Mouse (Mus musculus) kidney, postnatal 14 days (tissue): ENCODE measurements at regions not wholly inside any gene's neighbourhood (a gene's known extent, or its start where the extent isn't known, plus 50 kb on each side); places are given as distances from the start of the nearest gene placed in this dataset.

ENCODE experiments used
- DNase-seq: peaks from one replicate; pipeline ENCODE4 v3.0.0; 2022; ENCODE audit warnings: mixed read lengths

DNA sequence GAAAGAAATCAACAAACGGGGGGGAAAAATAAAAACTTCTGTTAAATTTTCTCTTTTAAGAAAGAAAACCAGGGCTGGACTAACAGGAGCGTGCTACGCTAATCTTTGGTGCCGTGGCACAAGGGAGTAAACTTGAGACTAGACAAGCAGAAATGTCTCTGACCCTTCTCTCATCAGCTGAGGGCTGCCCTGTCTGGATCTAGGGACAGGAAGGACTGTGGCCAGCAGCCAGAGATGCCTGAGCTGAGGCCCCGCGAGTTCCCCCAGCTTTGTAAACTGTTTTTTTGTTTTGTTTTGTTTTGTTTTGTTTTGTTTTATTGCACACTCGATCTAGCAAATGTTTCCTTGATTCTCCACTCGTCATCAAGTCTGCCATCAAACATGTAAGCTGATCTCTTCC lies 239.4 kb upstream of the Lrig3 start:
- DNase-seq, result peak; percentile 24

DNA sequence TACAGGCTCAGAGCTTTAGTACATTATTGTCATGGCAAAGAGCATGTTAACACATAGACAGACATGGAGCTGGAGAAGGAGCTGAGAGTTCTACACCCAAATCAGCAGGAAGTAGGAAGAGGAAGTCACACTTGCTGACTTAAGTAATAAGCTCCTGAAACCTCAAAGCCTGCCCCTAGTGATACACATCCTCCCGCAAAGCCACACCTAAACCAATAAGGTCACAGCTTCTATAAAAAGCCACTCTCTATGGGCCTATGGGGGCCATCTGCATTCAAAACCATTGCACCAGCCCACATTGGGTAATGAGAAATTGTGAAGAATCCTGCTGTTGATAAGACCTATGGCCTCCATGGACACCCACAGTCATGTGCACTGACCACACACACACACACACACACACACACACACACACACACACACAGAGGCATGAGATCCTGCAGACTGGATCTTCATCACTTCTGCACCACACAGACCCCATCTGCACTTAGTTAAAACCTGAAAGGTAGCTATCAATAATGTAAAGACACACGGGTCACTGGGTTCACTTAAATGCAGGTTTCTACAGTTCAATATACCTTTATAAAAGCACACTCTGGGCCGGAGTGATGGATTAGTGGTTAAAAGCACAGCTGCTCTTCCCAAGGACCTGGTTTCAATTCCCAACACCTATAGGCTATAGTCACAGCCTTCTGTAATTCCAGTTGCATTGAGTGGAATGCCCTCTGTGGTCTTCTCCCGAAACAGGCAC lies 230.0 kb upstream of the Lrig3 start:
- no peak for DNase-seq

DNA sequence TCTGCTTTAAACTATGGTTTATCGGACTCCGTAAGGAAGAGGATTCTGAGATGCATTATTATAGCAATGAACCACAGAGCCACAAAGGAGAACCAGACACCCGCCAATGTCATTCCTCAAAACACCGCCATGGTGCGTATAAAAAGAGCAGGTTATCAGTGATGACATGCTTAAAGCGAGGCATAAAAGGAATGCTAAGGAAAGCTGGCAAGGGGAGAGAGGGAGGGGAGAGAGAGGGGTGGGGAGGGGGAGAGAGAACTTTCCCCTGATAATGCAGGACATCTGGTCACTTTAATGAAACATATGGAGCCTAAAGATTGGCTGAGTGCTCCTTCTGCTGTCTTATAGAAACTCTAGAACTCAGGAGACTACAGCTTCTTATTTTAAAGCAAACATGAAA lies 222.8 kb upstream of the Lrig3 start:
- DNase-seq, result no peak

DNA sequence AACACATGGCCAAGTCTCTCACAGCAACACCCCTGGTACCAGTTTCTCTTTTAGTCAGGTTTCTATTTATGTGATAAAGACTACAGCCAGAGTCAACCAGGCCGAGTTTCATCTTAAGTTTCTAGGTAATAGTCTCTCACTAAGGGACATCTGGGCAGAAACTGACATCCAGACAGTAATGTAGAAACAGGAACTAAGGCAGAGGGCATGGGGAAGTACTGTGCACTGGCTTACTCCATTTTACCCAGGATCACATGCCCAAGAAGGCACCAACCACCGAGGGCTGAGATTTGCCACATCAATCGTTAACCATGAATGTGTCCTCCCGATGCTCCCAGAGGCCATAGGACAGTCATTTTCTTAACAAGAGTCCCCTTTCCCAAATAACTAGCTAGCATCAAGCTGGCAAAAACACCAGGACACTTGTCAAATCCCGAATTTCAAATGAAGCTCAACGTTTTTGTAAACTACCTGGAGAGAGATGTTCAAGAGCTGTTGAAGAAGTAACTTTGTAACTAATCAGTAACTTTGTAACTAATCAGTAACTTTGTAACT lies 216.9 kb upstream of the Lrig3 start:
- no peak for DNase-seq

DNA sequence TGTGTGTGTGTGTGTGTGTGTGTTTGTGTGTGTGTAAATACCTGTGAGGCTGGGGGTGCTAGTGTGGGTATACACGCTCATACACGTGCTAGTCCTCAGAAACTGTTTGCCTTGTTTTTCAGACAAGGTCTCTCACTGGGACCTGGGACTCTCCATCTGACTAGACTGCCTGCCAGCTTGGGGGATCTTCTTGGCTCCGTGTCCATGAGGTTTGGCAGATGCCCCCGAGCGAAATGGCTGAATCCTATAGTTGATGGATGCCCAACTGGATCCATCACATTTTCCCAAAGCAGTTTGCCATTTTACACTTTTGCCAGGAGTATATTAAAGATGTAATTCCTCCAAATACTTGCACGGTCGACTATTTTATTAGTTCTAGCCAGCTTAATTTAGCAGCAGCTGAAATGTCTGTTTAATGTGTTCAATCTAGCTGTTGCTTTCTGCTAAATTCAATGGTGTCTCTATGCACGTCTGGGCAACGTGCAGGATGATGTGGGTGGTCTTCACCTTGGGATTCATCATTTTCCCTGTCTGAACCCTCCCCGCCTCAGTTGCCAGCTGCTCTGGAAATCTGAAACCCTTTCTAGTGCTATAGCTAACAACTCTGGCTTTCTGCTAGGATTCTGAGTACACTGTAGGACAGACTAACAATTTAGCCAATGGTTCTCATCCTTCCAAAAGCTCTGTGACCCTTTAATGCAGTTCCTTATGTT lies 213.3 kb upstream of the Lrig3 start:
- DNase-seq, result no peak

DNA sequence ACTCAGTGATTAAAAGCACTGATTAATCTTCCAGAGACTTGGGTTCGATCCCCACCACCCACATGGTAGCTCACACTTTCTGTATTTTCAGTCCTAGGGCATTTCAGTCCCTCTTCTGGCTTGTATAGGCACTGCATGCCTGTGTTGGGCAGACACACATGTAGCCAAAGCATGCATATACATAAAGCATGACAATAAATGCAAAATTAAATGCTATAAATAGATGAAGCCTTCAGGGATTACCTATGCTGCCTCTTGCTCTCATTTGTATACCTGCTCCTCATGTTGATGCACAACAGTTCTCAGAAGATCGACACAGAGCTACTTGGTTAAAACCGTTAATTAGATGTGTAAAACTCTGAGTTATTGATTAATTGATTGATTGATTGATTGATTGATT lies 206.8 kb upstream of the Lrig3 start:
- no peak for DNase-seq

DNA sequence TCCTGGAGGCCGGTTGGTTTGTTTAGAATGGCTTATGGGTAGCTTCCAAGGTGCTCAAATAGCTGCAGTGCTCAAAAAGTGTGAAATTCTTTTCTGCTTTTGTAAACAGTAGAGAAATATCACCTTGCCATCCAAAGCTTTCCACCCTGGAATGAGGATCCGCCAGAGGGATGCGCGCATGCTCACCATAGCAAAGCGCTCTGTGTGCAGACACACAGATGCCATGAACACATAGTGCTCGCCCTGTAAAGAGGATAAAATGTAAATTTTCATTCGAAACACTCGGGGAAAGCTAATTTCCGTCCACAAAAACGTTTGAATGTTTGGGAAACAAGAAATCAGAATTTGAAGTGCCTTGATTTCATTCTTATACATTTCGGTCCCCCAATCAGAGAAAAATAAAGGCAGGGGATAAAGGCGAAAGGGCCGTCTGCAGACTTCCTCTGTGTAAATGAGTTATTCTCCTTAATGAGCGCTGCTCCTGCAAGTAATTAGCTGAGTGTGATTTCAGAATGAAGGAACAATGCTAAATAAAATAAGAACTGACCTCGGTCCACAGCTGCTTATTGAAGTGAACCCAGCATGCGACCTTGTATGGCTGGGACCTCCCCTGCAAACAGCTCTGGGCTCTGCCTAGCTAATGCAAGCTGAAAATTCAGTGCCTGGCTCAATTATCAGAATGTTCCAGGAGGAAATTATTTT lies 203.4 kb upstream of the Lrig3 start:
- no peak for DNase-seq

DNA sequence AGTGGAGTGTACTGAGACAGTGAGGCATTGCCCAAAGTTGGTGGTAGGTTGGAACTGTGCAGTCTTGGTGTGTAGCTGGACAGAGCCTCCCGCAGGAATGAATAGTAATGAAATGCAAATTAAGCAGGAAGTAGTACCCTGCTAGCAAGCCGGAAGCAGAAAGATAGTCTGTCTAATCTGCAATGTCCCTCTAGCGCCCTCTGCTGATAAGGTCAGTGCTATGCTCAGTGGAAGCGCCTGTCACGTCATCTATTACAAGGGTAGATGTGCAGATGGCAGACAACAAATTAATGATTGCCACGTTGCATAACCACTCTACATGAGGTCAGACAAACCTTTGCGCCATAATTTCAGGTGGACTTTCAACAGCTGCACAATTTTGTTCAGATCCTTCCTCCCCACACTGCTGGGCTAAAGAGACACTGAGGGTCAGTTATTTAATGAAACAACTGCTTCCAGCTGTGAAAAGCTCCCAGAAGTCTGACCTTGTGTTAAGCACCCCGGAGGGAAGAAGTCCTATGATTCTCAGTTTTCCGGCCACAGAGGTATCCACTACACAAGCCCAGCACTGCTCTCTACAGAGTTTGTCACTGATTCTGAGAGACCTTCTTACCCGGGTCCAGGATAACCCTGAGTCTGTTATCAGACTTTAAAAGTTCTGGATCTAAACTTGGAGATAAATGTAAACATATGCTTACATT lies 201.4 kb upstream of the Lrig3 start:
- peak; percentile 71 for DNase-seq

DNA sequence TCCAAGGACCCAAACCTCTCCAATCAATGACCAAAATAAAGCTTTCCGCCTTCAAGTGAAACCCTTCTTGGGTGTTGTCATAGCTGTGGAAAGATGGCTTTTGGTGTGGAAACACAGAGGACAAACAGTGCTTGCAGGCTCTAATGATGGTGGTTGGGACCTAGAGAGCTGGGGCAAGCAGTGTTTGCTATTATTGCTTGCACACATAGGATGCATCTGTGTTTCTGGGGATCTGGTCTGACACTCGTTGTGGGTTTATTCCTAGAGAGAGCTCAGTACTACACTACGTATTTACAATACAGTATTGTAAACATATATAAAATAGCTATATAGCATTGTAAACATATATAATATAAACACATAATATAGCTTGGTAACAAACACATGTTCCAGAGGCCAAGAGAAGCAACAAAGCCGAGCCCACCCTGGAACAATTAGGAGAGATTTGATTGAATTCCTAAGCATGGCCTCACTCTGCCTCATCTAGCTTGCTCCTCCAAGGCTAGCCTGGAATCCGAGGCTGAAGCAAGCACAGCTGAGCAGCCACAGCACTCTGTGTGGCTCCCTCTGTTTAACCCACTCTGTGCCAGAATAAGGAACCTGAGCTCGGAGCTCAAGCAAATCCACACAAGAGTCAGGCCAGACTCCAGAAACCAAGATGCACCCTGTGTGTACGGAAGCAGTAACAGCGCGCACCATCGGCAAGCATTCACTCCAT lies 200.7 kb upstream of the Lrig3 start:
- no peak for DNase-seq

DNA sequence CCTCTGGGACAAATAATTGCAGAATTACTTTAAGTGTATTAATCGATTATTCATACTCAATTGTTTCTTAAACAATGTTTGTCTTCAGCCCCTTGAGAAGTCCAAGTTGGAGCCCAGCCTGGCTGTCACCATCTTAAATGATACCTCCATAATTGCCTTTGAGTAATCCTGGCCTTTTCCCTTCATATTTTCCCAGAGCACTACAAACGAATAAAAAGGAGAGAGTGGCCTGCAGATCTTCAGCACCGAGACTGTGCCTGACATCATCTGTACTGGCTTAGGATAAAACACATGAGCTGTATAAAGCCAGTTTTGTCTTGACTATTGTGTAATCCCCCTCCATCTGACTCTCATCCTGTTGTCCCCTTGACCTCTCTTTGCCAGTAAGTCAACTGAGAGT lies 197.7 kb upstream of the Lrig3 start:
- no peak for DNase-seq

DNA sequence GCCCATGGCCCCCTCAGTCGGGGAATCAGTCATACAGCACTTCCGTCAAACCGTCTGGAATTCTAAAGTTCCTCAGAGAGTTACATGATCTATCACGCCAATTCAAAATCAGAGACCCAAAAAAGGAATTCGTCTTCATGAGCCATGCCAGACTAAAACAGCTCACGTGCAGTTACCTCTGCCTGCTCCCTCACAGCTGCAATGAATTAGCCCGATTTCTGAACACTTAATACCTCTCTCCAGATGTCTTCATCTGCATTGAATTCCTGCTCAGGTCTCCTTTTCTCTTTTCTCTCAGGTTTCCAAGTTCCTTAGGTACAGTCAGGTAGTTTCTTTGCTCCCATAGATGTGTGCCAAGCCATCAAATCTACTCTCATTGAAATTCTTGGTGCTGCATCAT lies 192.4 kb upstream of the Lrig3 start:
- no peak for DNase-seq

DNA sequence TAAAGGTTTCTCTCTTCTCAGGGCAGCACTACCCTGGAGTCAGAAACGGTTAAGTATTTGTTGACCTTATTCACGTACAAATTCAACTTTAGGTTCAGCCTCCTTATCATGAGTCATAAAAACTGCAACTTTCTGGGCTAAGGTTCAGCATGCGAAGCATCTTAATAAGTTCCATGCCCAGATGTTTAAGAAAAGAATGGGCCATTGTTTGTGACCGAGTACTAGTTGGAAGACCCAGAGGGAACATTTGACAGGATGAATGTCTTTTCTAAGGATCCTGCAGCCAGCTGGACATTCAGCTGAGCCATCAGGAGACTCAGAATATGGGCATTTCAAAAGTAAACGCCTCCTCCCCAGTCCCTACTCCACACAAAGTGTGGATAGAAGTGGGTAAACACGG lies 183.5 kb upstream of the Lrig3 start:
- DNase-seq, result no peak

DNA sequence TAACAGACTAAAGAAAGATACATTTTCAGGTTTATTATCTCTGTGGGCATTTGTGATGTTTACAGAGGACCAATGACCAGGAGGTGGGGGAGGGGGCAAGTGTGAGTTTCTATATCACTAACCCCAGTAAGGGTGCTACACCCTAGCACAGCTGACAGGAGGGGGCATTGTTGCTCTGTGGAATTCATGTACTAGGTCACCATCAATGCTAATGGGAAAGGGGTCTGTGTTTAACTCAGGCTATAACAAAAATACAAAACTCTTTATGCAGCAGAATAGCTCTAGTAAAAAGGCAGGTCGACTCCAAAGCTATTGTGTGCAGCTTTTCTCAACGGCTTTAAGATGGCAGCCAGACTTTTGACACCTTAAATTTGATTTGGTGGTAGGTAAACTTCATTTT lies 181.1 kb upstream of the Lrig3 start:
- DNase-seq, result peak; percentile 56

DNA sequence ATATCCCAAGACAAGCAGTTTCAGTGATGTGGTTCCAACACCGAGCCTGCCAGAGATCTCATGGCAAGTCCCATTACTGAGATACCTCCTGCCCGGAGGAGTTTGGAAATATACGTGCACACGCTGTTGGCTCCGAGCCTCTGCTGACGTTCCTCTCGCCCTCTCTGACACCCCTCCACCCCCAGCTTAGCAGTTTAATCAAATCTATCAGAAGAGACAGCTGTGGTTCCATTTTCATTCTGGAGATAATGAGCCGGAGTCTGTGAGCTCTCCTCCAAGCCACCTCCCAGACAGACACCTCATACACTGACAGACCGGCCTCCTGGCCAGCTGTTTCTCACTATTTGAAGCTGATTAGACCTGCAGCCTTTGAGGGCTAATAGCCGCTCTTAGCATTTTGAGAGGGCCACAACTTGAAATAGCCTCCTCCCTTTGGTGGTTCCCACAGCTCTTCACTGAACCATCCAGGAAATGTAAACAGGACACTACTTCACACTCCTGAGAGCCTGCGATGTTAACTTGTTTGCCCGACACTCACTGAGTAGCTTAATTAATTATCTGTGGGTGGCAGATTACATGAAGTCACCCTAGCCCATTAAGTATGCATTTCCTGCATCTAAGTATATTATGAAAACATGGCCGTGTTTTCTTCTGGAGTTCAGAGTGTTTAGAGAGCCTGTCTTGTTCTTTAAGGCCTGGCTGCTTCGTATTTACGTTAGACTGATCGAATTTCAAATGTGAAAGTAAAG lies 180.3 kb upstream of the Lrig3 start:
- DNase-seq, result no peak

DNA sequence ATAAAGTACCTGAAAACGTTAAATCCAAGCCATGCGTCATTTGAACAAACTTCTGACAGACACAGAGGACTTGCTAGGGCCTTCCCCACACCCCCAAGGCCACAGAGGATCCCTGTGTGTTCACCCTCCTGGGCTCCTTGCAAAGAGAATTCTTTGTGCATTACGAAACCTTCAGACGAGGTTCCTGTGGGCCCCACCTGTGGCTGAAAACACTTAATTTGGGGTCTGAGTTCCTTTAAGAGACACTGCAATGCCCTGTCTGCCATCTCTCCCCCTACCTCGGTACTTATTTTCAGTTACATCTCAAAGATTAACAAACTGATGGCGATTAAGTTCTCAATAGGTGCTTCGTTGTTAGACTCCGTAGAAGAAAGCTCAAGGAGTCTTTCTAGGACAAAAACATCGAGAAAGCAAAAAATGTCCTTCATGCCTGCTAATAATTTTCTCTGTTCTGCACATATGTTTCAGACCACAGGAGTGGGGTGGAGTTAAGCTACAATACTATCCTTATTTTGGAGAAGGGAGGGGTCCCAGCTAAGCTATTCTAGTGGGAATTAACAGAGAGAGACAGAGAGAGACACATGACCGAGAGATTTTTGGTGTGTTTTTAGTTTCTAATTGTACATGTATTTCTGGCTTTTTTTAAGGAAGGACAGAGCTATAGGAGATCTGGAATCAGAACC lies 179.6 kb upstream of the Lrig3 start:
- no peak for DNase-seq

DNA sequence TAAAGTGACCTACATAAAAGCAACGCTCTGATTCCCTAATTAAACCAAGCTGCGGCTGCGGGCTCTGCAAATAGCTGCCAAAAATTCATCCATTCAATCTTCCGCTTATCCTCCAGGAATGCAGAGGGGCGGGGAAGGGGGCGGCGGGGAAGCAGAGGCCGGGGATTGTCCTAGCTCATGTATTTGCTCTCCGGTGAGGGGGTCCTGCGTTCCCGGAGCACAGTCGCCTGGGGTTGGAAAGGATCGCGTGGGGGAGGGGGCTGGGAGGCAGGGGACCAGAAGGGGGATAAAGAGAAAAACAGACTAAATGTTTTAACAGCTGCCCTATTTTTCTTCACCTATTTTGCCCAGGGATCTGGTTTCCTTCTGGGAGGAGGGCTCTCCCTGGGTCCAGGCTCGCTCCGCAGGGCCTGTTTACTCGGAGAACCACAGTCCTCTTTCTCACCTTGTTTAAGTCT lies 179.1 kb upstream of the Lrig3 start:
- peak; percentile 16 for DNase-seq

DNA sequence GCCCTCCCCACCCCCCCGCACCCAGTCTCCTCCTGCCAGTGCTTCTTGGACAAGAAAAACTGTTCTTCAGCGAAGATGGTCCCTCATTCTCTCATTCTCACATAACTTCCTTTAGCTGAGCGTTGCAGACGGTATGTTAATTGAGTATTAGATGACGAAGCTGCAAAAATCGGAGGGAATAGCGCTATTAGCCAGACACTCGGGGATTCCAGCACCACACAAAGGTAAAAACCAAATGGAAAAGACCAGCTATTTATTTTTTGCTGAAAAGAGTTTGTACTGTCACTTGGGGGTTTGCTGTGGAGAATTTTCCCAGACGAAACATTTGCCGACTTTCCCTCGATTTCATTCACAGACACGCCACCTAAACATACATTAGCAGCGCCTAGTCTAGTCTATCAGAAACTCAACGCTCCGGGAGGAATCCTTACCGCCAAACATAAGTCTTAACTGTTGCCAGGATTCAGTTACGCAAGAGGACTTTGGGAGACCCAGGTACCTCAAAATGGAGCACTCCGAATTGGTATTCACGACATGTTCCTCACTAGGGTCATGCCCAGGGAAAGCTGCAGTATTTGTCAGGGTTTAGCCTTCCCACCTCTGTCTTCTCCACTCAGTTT lies 178.4 kb upstream of the Lrig3 start:
- no peak for DNase-seq

DNA sequence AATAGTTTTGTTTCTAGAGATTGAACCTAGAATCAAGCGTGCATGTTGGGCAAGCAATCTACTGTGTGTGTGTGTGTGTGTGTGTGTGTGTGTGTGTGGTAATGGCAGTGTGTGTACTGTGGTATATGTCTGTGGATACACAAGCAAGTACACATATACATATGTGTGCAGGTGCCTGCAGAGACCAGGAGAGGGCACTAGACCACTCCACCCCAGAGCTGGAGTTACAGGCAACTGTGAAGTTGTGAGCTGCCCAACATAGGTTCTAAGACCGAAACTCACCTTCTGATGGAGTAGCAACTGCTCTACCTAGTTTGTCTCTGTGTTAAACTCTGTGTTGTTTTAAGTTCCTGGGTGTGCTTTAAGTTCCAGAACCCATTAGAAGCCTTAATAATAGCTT lies 177.7 kb upstream of the Lrig3 start:
- no peak for DNase-seq

DNA sequence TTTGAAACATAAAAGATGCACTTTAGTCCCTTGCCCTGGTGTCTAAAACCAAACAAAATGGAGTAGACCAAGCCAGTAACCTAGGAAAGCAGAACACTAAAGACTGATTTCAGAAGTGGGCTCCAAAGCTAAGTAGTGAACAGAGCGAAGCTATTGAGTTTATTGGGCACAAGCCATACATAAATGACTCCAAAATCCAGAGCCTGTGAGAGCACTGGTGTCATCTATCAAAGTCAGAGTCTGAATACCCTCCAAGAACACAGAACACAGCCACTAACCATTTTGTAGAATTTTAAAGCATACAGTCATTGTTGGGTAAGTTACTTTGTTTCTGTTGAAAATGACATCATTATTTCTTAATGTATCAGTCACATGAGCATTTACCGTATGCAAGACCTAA lies 175.0 kb upstream of the Lrig3 start:
- no peak for DNase-seq

DNA sequence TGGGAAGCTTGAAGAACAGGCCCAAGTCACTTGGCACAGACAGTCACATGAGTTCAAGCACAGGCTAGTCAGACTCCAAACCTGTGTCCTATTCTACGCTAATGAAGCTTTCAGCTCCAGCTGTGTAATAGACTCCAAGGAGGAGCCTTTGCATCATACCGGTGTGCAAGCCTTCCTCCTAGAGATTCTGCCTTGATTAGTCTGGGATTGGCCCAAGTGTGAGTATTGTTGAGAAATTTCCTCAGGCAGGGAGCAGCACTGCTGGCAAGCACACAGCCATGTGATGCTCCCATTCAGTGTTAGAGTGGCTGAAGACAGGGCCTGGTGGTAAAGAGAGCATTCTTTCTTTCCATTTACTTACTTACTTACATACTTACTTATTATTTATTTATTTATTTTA lies 171.5 kb upstream of the Lrig3 start:
- DNase-seq, result no peak

DNA sequence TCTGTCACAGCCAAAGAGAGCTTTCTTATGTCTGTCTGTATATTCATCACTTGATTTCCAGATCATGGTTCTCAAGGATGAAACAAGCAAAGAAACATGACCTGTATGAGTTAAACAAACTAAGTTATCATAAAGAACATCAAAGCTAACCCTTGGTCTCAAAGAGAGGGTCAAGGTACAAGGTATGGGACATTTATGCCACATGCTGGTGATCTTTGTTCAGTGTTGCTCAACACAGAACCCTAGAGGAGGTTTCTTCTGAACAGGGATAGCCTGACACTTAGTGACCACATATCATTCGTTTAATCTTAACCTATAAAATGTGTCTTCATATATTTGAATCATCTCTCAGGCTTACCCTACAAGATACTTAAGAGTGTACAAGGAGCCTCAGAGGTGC lies 170.6 kb upstream of the Lrig3 start:
- no peak for DNase-seq
